Mouse (Mus musculus) left cerebral cortex, postnatal 25 days (tissue): ENCODE data around the gene Aamp. TPM values are rescaled to one million over a fixed set of nuclear protein-coding genes. Genes with fewer than 3 reads are reported as not detected.

ENCODE experiments used
- DNase-seq, 2 experiments: peaks; one replicate each; pipeline ENCODE4 v3.0.0; 2022; ENCODE audit warnings: low spot score in 2 of 2, mixed read lengths in 1 of 2
- intact Hi-C: fragments of 180-260 bp; cut with DNase I; formaldehyde crosslinking; loops from one replicate; pipeline ENCODE4 v1.15.1; 2025
- total RNA-seq, 2 experiments: library from RNA; stranded (reverse); gene quantifications; 2 replicates each; pipeline ENCODE4 v1.2.3; 2021

The Aamp gene
- total RNA-seq, 2 experiments from 2014 or later: 137 to 139 TPM

GRCm38 (mm10) chr1:74249331-74249980 lies 35.1 kb downstream of the Aamp start:
- intact Hi-C loops: no loop called here
- DNase-seq: no peak

GRCm38 (mm10) chr1:74248799-74249198 lies 35.7 kb downstream of the Aamp start:
- intact Hi-C loops: no loop called here

DNA sequence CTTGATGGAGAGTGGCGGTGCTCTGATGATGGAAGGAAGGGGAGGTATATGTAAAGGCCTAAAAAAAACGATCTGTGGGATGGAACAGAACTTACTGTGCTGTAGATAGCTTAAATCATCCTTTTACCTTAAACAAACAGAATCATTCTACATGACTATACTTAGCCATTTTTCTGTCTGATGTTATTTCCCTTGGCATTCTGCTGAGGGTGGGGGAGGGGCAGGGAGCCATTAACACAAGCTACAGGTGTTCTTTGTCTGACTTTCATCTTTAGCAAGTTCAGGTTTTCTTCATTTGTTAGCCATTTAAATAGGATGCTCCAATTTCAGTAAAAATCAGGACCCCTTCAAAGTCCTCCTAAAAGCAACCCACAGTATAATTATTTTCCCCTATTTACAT lies 39.0 kb downstream of the Aamp start:
- intact Hi-C loops: no loop called here
- DNase-seq: no peak

More at GRCm38 (mm10) chr1:74248799-74249198, 35.7 kb downstream of the Aamp start:
- DNase-seq: peak in 1 of 2 experiments; percentile 57

GRCm38 (mm10) chr1:74240832-74241231 lies 43.7 kb downstream of the Aamp start:
- intact Hi-C loops: no loop called here
- DNase-seq: no peak

GRCm38 (mm10) chr1:74240311-74240710 lies 44.2 kb downstream of the Aamp start:
- intact Hi-C loops: no loop called here
- DNase-seq: peak; percentile 77 to 97

DNA sequence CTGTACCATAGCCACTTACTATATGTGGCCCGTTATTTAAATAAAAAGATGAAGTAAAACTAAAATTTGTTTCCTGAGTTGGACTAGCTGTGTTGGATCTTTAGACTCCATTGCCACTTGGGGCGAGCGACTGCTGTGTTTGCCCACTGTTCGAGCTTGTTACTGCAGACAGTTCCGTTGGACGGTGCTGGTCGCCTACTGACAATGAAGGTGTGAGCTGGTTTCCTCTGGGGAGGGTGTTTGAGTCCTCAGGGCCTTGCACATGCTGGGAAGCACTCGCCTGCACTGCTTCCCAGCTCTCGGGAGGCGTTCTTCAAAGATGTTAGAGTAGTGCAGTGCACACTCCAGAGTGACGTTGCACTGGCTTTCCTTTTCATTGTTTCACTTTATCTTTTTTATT lies 44.9 kb downstream of the Aamp start:
- intact Hi-C loops: loop anchor here (2.0 to 5.0 kb wide), 3 partner anchors 33 to 1367 kb away; partner anchors contain the start of genes Ctdsp1 and Igfbp5

GRCm38 (mm10) chr1:74239162-74239561 lies 45.4 kb downstream of the Aamp start:
- intact Hi-C loops: loop anchor here (2.0 to 5.0 kb wide), 3 partner anchors 32 to 1367 kb away; partner anchors contain the start of genes Ctdsp1 and Igfbp5
- DNase-seq: no peak

More for the DNA sequence above, 44.9 kb downstream of the Aamp start:
- DNase-seq: peak; percentile 41 to 79

GRCm38 (mm10) chr1:74238136-74238535 lies 46.4 kb downstream of the Aamp start:
- no peak for DNase-seq
- intact Hi-C loops: loop anchor here (2.0 to 5.0 kb wide), 3 partner anchors 31 to 1366 kb away; partner anchors contain the start of genes Ctdsp1 and Igfbp5

- DNase-seq: no peak
- intact Hi-C loops: loop anchor here (2.0 to 5.0 kb wide), 4 partner anchors 31 to 1365 kb away; partner anchors contain the start of genes Aamp, Ctdsp1, Igfbp5 and Pnkd
Measured at GRCm38 (mm10) chr1:74237671-74238070, 46.9 kb downstream of the Aamp start.

- peak in 1 of 2 experiments; percentile 44 for DNase-seq
Measured at GRCm38 (mm10) chr1:74236590-74237317, 47.8 kb downstream of the Aamp start.

DNA sequence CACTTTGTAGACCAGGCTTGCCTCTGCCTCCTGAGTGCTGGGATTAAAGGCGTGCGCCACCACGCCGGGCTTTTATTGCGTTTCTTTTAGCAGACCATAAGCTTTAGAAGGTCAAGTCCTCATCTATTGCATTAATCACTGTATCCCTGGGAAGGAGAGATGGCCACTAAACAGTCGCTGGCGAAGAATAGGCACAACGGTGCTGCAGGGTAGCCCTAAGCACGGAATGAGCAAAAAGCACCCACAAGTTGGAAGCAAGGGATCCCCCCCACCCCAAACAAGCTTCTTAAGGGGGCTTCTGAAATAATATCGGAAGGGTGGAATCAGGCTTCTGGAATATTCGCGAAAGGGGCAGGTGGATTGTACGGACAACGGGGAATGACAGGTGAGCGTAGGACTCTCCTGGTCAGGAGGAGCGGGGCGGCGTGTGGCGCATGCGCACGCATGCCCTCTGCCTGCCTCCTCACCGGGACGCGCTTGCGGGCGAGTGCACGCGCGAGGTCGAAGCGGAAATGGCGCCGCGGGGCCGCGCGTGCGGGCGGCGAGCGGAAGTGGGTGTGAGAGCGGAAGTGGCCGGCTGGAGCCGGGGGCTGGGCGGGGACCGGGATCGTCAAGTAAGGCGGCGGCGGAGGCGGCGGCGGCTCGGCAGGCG lies 48.5 kb downstream of the Aamp start, which contains the start of gene Arpc2:
Gene Arpc2, plus strand, starts transcription at position 147 of the 652 bp plus-strand sequence.
- peak; percentile 96 to 97 for DNase-seq
- intact Hi-C loops: loop anchor here (2.0 to 5.0 kb wide), 3 partner anchors 49 to 1364 kb away; partner anchors contain the start of genes Aamp, Ctdsp1, Igfbp5 and Pnkd

More at GRCm38 (mm10) chr1:74236590-74237317, 47.8 kb downstream of the Aamp start:
- intact Hi-C loops: loop anchor here (2.0 to 5.0 kb wide), 3 partner anchors 48 to 1364 kb away; partner anchors contain the start of genes Aamp, Ctdsp1, Igfbp5 and Pnkd

DNA sequence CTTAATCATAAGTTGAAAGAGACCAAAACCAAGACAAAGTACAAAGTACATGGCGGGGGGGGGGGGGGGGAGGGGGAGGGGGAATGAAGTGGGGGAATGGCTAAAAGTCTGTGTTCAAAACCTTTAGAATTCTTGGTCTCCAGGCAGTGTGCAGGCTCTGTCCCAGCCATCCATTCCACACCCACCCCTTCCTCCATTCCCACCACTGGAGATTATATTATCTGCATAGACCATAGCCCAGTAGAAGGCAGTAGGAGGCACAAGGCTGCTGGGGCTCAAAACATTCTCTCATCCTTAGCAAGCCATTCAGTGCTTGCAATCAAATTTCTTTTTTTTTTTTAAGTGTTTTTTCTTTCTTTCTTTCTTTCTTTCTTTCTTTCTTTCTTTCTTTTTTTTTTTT lies 53.5 kb downstream of the Aamp start:
- intact Hi-C loops: no loop called here
- no peak for DNase-seq

- intact Hi-C loops: no loop called here
- DNase-seq: no peak
Measured at GRCm38 (mm10) chr1:74229942-74230341, 54.6 kb downstream of the Aamp start.

Other genes with a start within 250 kb of the Aamp start
- 10 to 100 TPM; 35.1 to 40.3 TPM for gene Tns1, start 160.3 kb downstream of the Aamp start, total RNA-seq
- gene Rufy4, start 159.2 kb downstream of the Aamp start, total RNA-seq: not detected
- gene Cxcr2, start 130.7 kb downstream of the Aamp start, total RNA-seq: not detected
- not detected for gene Cxcr1, start 90.1 kb downstream of the Aamp start, total RNA-seq
- gene Arpc2, start 48.7 kb downstream of the Aamp start, total RNA-seq: 100 to 1,000 TPM; 266 to 287 TPM
- gene Gpbar1, start 6.2 kb downstream of the Aamp start, total RNA-seq: not detected
- 100 to 1,000 TPM; 151 to 152 TPM for gene Pnkd, start 192 bp upstream of the Aamp start, total RNA-seq
- 10 to 100 TPM; 21.8 to 22.9 TPM for gene Tmbim1, start 20.9 kb upstream of the Aamp start, total RNA-seq
- under 1 TPM; 0.55 to 0.80 TPM for gene Catip, start 77.4 kb upstream of the Aamp start, total RNA-seq
- 1 to 10 TPM; 3.3 to 4.1 TPM for gene Slc11a1, start 90.5 kb upstream of the Aamp start, total RNA-seq
- gene Ctdsp1, start 106.8 kb upstream of the Aamp start, total RNA-seq: 10 to 100 TPM; 22.5 to 27.1 TPM
- gene Vil1, start 124.6 kb upstream of the Aamp start, total RNA-seq: under 1 TPM; 0.39 to 0.96 TPM
- gene Cnot9, start 221.3 kb upstream of the Aamp start, total RNA-seq: 10 to 100 TPM; 27.5 to 30.4 TPM